Mouse (Mus musculus): Measurements from ENCODE around the gene F2r.

DNA sequence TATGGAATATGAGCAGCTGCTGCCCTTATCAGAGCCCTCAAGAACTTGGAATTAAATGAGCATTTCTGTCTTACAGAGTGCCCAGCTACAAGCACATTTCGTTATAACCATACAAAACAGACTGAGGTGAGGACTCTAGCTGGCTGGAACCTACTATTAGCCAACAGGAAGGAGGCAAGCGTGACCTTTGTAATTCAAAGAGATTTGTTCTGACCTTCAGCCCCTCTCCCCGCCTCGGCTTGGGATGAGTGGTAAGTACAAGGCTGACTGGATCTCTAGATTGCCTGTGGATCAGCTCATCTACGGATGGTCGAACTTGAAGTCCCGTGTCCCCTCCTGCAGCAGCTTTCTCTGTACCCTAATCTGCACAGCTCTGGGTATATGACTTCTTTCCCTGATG is 8.4 kb upstream of the F2r start:
- TF ChIP-seq CEBPB (IDR thresholded peaks at IDR 0.05; ENCODE audit: insufficient read depth, poor library complexity, severe bottlenecking): no peak
- TF ChIP-seq E2F4 (IDR thresholded peaks at IDR 0.05; ENCODE audit: insufficient read depth): no peak
- no peak for TF ChIP-seq TCF12 (IDR thresholded peaks at IDR 0.05; ENCODE audit: insufficient read depth, poor library complexity, severe bottlenecking)
- no peak for TF ChIP-seq POLR2A (IDR thresholded peaks at IDR 0.05; ENCODE audit: insufficient read length, low read depth)
- TF ChIP-seq TCF3 (IDR thresholded peaks at IDR 0.05; ENCODE audit: insufficient read length, low read depth): no peak
- no peak for TF ChIP-seq MYOG (IDR thresholded peaks at IDR 0.05; ENCODE audit: control insufficient read depth in 1 of 3, insufficient read depth in 1 of 3, insufficient read length in 2 of 3, low read depth in 2 of 3)
- no peak for TF ChIP-seq USF1 (IDR thresholded peaks at IDR 0.05; ENCODE audit: low read depth)
- no peak for TF ChIP-seq REST (IDR thresholded peaks at IDR 0.05; ENCODE audit: insufficient read depth, insufficient read length)
- TF ChIP-seq MAX (IDR thresholded peaks at IDR 0.05; ENCODE audit: low read depth): no peak

All from myocyte (in vitro differentiated cells).